Mouse (Mus musculus): Measurements from ENCODE around the gene Foxn2. TPM values are rescaled to one million over a fixed set of nuclear protein-coding genes. Genes with fewer than 3 reads are reported as not detected.

The Foxn2 gene
- polyA plus RNA-seq, 1 experiment: 40.6 TPM

DNA sequence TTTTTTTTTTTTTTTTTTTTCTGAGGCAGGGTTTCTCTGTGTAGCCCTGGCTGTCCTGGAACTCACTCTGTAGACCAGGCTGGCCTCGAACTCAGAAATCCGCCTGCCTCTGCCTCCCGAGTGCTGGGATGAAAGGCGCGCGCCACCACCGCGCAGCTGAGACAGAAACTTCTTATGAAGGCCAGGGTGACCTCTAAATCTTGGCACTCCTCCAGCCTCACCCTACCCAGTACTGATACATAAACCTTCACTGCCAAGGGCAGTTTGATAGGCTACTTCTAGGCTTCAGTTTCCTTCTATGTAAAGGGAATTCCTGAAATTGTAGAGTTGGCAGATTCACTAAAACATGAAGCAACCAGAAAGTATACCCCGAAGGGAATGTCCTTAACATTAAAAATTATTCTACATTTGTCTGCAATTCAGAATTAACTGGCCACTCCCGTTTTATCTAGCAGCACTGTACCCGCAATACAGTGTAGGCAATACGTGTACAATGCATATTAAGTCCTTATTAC, 918 bp upstream of the Foxn2 start:
- no peak overlapping the region for H3K27ac ChIP-seq (ENCODE audit: insufficient read depth, low read length)
- TF ChIP-seq CTCF (IDR thresholded peaks at IDR 0.05; ENCODE audit: borderline replicate concordance, insufficient read depth, low read length) (no peak), POLR2A (IDR thresholded peaks at IDR 0.05; ENCODE audit: low read depth, low read length) (no peak)
- H3K4me3 ChIP-seq (ENCODE audit: insufficient read depth, low read length): no peak overlapping the region; the same call in 1 of the 2 replicates
- no peaks in the 10 kb centered on the region; the same call in 1 of the 2 replicates for H3K4me1 ChIP-seq (ENCODE audit: control insufficient read depth, insufficient read depth, low read length)

DNA sequence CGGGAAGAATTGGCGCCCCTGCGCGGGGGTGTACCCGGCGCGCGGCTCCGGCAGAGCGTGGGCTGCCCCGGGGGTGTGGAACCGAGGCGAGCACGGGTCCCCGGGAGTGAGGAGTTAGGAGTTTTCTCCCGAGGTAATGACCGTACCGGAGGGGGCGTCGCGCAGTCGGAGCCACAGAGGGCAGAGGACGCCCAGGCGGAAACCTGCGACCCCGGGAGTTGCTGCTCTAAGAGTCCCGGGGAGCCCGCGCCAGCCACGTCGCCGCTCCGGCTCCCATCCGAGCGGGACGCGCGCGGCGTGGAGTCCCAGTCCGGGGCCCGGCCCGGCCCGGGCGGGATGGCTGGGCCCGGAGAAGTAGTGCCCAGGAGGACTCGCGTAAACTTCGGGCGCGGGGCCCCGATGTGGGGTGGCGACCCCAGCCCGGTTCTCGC, 505 bp downstream of the Foxn2 start:
- Histone ChIP-seq H3K4me1 (ENCODE audit: control insufficient read depth, insufficient read depth, low read length) (no peaks in the 10 kb centered on the region; the same call in 1 of the 2 replicates), H3K4me3 (ENCODE audit: insufficient read depth, low read length) (peak overlapping the region; percentile 82), H3K27ac (ENCODE audit: insufficient read depth, low read length) (peak overlapping the region; percentile 92)
- TF ChIP-seq POLR2A (IDR thresholded peaks at IDR 0.05; ENCODE audit: low read depth, low read length) (no peak), CTCF (IDR thresholded peaks at IDR 0.05; ENCODE audit: borderline replicate concordance, insufficient read depth, low read length) (no peak)

DNA sequence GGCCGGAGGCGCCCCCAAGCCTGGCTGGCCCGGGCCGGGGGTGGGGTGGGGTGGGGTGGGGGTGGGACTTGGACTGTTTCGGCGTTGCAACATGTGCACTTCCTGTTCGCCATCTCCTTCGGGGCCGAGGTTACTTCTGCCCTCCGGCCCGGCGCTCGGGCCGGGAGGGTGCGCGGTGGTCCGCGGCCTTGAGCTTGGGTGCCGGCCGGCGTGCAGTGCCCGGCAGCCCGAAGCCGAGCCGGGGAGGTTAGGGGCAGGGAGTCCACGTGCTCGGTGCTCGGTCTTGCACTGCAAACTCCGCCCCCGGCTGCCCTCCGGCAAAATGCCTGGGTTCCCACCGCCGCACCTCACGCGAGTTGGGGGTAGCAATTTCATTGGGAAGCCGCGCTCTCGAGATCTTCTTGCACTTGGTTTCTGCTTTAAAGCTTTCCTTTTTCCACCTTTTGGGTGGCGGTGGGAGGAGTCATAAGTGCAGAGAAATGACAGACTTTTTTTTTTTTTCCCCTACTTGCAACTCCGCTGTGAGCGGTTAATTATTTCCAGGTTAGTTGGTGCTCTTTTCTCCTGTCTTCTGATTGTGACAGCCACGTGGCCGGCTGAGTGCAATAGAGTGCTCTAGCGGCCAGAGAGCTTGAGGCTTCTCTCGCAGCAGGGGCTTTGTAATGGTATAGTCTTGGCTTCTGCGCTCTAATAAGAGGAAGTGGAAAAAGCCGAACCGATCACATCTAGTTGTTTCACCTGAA, 1.1 kb downstream of the Foxn2 start:
- peak; percentile 45; the same call in 1 of the 2 replicates for TF ChIP-seq POLR2A (IDR thresholded peaks at IDR 0.05; ENCODE audit: low read depth, low read length)
- TF ChIP-seq CTCF (IDR thresholded peaks at IDR 0.05; ENCODE audit: borderline replicate concordance, insufficient read depth, low read length): no peak
- Histone ChIP-seq H3K27ac (ENCODE audit: insufficient read depth, low read length) (peak overlapping the region; percentile 92), H3K4me3 (ENCODE audit: insufficient read depth, low read length) (peak overlapping the region; percentile 82), H3K4me1 (ENCODE audit: control insufficient read depth, insufficient read depth, low read length) (no peaks in the 10 kb centered on the region; the same call in 1 of the 2 replicates)

DNA sequence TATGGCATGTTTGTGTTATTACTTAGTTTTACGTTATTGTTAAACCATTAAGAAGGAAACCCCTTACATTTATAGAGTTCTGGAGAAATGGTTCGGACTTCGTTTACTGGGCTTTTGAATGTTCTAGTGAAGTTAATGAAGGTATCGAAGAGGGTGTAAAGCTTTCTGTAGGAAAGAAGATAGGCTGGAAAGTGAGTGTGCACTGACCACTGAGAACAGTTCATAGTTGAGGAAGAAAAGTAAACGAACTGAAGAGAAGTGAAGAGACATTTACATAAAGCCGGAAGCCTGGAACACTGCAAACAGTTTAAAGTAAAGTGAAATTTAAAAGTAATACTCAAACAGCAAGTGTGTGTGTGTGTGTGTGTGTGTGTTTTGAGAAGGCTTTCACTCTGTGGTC, 2.1 kb downstream of the Foxn2 start:
- no peak for TF ChIP-seq POLR2A (IDR thresholded peaks at IDR 0.05; ENCODE audit: low read depth, low read length)
- TF ChIP-seq CTCF (IDR thresholded peaks at IDR 0.05; ENCODE audit: borderline replicate concordance, insufficient read depth, low read length): no peak
- H3K4me1 ChIP-seq (ENCODE audit: control insufficient read depth, insufficient read depth, low read length): no peaks in the 10 kb centered on the region; the same call in 1 of the 2 replicates
- H3K27ac ChIP-seq (ENCODE audit: insufficient read depth, low read length): no peak overlapping the region
- H3K4me3 ChIP-seq (ENCODE audit: insufficient read depth, low read length): peak overlapping the region; percentile 39

DNA sequence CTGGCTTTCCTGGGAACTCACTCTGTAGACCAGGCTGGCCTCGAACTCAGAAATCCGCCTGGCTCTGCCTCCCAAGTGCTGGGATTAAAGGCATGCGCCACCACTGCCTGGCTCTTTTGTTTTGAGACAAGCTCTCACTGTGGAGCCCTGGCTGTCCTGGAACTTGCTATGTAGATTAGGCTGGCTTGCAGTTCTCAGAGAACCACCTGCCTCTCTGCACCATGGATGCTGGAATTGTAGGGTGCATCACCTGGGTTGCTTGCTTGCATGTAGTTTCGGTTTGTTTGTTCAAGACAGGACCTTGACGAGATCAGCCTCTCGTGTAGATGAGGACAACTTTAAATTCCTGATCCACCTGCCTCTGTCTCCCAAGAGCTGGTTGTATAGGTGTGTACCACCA, 2.7 kb downstream of the Foxn2 start:
- TF ChIP-seq CTCF (IDR thresholded peaks at IDR 0.05; ENCODE audit: borderline replicate concordance, insufficient read depth, low read length): no peak
- no peak for TF ChIP-seq POLR2A (IDR thresholded peaks at IDR 0.05; ENCODE audit: low read depth, low read length)
- Histone ChIP-seq H3K4me1 (ENCODE audit: control insufficient read depth, insufficient read depth, low read length) (no peaks in the 10 kb centered on the region; the same call in 1 of the 2 replicates), H3K27ac (ENCODE audit: insufficient read depth, low read length) (no peak overlapping the region), H3K4me3 (ENCODE audit: insufficient read depth, low read length) (peak overlapping the region; percentile 39)

DNA sequence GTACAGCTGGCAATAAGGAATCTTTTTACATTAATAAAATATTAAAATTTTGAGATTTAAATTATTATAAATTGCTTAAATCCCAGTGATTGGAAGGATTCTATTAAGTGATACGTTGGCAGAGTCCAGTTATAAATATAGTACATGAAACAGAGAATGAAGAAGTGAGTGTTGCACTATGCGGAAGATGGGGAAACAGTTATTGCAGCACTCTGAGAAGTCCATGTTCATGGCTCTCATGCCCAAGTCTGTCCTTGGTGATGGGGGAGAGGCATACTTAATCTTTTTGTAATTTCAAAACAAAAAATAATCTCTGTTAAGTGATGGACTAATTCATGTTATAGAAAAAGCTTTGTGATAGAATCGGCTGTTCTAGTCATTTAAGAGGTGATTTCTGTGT, 17.6 kb downstream of the Foxn2 start:
- Histone ChIP-seq H3K27ac (ENCODE audit: insufficient read depth, low read length) (no peak overlapping the region), H3K4me3 (ENCODE audit: insufficient read depth, low read length) (no peak overlapping the region), H3K4me1 (ENCODE audit: control insufficient read depth, insufficient read depth, low read length) (no peaks in the 10 kb centered on the region; the same call in 1 of the 2 replicates)
- TF ChIP-seq POLR2A (IDR thresholded peaks at IDR 0.05; ENCODE audit: low read depth, low read length) (no peak), CTCF (IDR thresholded peaks at IDR 0.05; ENCODE audit: borderline replicate concordance, insufficient read depth, low read length) (no peak)

DNA sequence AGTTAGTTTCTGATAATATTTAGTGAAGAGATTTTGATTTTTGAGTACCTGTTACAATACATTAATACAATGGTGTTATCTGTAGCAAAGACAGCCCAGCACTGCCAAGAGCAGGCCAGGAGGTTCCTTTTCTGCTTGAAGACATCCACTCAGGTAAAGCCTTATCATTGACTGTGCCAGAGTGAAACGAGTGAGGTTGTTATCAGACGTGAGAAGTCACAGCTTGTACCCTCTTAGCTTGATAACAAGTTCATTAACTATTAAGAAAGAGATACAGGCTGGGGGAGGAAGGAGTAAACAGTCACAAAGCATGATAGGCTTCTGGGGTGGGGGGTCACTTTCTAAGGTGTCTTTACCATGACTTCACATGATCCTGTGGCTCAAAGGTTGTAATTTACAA, 19.0 kb downstream of the Foxn2 start:
- H3K27ac ChIP-seq (ENCODE audit: insufficient read depth, low read length): no peak overlapping the region
- peaks cover 5% of the 10 kb centered on the region; the same call in 1 of the 2 replicates for H3K4me1 ChIP-seq (ENCODE audit: control insufficient read depth, insufficient read depth, low read length)
- TF ChIP-seq CTCF (IDR thresholded peaks at IDR 0.05; ENCODE audit: borderline replicate concordance, insufficient read depth, low read length) (no peak), POLR2A (IDR thresholded peaks at IDR 0.05; ENCODE audit: low read depth, low read length) (no peak)
- no peak overlapping the region for H3K4me3 ChIP-seq (ENCODE audit: insufficient read depth, low read length)

DNA sequence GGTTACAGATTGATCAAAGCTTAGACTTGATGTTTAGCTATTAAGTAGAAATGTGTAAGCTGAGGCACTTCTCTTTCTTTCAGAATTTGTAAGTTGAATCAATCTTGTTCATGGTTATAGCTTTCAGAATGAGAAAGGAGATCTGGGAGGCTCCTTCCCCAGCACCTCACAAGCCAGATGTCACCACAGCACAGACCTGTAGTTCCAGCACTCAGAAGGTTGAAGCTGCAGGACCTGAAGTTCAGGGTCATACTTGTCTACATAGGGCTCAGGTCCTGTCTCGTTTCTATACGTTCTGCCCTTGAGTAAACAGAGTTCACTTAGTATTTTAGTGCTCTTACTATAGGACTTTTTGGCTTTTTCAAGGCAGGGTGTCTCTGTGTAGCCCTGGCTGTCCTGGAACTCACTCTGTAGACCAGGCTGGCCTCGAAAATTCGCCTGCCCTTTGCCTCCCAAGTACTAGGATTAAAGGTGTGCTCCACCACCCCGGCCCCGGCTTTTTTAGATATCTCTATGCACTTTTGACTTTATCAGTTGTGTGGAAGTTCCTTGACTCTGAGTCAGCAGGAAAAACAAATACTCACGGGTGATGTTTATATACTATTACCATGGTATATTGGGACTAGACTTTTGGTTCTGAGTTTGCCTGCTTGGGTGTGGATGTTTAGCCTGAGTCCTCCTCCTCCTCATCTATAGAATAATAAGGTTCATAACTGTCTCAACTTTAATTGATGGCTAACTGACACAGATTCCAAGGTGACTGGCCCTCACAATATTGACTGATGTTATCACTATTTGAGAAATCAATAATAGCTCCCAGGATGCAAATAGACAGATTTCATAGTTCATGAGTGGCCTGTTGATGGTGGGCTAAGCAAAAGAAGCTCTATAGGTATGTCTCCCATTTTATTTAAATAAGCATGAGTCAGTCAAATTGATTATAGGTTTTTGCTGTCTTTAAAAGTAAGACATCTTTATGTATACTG, 19.7 kb downstream of the Foxn2 start:
- no peak for TF ChIP-seq POLR2A (IDR thresholded peaks at IDR 0.05; ENCODE audit: low read depth, low read length)
- TF ChIP-seq CTCF (IDR thresholded peaks at IDR 0.05; ENCODE audit: borderline replicate concordance, insufficient read depth, low read length): no peak
- H3K27ac ChIP-seq (ENCODE audit: insufficient read depth, low read length): no peak overlapping the region
- no peak overlapping the region for H3K4me3 ChIP-seq (ENCODE audit: insufficient read depth, low read length)
- peaks cover 5% of the 10 kb centered on the region; the same call in 1 of the 2 replicates for H3K4me1 ChIP-seq (ENCODE audit: control insufficient read depth, insufficient read depth, low read length)

DNA sequence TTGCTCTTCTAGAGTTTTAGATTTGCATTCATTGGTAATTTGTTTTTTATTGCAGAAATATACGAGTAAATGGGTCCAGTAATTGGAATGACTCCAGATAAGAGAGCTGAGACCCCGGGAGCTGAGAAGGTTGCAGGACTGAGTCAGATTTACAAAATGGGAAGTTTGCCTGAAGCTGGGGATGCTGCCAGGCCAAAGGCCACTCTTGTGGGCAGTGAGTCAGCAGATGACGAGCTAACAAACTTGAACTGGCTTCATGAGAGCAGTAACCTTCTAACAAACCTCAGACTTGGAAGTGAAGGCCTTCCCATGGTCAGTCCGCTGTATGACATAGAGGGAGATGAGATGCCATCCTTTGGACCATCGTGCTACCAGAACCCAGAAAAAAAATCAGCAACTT, 22.1 kb downstream of the Foxn2 start:
- no peak overlapping the region for H3K4me3 ChIP-seq (ENCODE audit: insufficient read depth, low read length)
- peak overlapping the region; percentile 74; the same call in 1 of the 2 replicates for H3K27ac ChIP-seq (ENCODE audit: insufficient read depth, low read length)
- TF ChIP-seq POLR2A (IDR thresholded peaks at IDR 0.05; ENCODE audit: low read depth, low read length) (no peak), CTCF (IDR thresholded peaks at IDR 0.05; ENCODE audit: borderline replicate concordance, insufficient read depth, low read length) (no peak)
- peaks cover 5% of the 10 kb centered on the region for H3K4me1 ChIP-seq (ENCODE audit: control insufficient read depth, insufficient read depth, low read length)
